Mouse (Mus musculus) thymus, postnatal 14 days (tissue): ENCODE data around the gene Cav3.

Experiments used
- DNase-seq: peaks from one replicate; pipeline ENCODE4 v3.0.0; 2021

The Cav3 gene

DNA sequence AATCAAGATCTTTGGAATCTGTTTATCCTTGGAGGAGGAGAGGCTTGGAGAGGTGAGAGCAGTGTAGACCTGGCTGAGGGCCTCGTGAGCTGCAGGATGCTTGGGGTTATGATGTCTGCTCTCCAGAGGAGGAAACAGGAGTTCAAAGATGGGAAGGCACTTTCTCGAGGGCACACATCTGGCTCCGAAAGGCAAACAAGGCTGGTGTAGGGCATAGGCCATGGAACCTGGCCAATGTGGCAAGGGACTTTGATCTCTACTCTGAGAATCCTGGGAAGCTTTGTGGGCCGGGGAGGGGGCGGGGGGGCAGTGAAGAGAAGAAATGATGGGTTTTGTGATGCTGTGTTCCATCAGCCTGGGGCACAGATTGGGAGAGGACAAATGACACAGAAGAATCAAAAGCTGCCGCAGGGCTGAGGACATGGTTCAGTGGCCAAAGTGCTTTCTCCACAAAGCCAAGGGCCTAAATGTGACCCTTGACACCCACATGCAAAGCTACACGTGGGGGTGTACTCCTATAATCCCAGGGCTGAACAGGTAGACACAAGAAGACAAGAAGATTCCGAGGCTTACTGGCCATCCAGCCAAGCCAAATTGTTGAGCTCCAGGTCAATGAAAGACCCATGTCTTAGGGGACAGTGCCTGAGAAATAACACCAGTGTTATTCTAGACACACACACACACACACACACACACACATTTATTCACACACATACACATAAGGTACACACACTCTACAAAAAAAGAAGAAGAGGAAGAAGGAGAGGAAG, 37.2 kb downstream of the Cav3 start:
- no peak for DNase-seq

DNA sequence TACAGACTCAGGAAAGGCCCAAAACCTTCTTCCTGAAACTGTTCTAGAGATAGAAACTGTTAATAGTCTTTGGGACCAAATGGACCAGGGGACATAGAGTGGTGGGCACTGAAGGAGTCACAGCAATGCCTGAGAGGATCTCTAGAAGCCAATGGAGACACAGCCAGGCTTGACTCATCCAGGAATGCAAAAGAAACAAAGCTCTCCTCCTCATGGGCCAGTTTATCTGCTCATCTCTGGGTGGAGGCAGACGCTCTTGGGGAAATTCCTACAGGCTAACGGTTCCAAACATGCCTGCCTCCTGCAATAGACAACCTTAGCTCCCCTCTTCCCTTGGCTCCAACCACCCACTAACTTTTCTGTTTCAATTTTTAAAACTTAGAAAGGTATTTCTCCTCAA, 38.2 kb downstream of the Cav3 start:
- no peak for DNase-seq

DNA sequence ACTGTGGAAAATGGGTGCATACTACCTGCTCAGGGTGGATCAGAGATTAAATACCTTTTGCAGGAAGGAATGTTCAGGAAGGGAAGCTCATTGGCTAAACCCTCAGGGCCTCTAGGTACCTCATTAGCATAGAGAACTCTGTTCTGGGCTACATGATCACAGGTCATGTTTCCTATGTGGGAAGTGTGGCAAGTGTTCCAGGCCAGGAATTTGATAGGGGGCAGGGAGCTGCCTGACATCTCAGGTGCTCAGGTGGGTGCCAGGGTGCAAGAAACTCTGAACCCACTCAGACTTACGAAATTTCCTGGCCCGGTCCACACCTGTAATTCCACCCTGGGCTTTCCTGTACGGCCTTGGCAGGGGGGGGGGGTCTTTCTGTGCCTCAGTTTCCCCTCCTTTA, 39.4 kb downstream of the Cav3 start:
- DNase-seq: no peak

DNA sequence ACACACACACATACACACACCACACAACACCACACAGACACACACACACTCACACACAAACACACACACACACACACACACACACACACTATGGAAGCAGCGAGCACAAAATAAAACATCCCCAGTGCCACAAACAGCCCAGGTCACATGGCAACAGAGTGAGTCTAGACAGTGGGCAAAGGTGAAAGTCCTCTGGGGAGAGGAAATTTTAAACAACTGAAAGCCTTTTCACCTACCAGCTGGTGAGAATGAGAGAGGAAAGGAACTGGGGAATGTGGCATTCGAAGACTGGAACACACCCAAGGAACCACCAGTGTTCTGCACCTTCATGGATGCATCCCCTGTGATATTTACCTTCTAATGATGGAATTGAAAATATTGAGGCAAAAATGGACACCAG, 40.2 kb downstream of the Cav3 start:
- no peak for DNase-seq

DNA sequence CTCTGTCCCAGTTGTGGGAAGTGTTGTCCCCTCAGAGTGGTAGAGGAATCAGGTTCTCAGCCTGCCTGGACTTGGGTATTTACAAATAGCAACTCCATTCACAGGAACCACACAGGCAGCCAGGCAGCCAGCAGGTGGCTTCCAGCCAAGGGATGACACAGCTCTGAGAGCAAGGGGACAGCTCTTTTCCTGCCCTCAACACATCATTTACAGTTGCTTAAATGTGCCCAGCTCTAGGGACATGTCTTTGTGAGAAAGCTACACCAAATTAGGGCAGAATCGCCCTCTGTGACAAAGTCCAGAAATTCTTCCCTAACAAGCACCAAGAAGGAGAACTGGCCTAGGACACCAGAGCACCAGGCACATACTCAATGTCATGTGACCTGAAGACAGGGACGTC, 41.9 kb downstream of the Cav3 start:
- DNase-seq: no peak

DNA sequence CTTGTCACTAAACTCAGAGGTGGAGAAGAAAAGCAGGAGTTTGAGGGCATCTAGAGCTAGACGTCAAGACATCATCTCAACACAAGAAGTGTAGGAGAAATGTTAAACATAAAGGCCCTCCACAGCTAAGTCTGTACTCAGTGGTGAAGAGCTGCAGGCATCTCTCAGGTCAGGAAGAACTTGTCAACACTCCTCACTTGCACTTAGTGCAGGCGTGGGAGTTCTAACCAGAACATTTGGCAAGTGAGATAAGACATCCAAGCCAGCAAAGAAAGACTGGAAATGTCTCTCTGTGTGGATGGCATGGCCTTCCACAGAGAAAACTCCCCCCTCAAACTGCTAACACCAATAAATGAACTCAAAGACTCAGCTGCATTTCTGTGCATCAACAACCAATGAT, 48.3 kb downstream of the Cav3 start:
- DNase-seq: no peak

DNA sequence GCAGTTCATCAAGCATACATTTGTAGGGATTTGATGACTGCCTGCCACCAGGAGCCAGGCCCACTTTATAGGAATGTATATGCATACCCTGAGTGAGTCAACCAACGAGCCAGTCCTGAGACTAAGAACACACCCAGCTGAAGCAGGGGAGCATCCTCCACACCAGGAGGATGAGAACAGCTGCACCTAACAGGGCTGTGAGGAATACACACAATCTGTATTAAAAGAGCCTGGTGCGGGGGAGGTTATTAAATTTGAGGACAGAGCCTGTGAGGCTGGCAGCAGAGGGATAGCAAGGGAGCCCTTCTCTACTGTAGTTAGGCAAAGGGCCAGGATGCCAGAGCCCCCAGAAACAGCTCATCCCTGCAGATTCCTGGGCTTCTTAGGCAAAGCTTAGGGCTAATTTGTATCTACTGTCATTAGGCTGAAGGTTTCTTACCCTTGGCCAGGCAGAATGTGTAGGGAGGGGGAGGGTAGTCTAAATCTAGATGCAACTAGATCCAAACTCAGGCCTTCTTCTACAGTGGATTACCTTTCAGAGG, 50.4 kb downstream of the Cav3 start:
- no peak for DNase-seq

DNA sequence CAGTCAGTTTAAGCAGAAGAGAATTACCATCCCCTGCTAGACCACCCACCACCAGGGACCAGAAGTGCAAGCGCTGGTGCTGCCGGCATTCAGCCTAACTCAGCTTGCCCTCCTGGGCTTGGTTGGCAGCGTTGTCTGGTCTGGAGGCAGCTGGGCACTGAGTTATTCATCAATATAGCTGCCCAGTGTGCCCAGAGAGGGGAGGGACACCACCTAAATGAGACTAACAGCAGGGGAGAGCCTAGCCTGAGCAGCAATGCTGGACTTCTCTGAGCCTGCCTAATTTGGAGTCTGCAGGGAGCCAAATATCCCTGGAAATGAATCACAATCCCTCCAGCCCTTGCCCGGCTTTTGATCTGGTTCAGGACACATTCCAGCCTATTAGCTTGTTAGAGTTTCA, 51.0 kb downstream of the Cav3 start:
- DNase-seq: no peak

DNA sequence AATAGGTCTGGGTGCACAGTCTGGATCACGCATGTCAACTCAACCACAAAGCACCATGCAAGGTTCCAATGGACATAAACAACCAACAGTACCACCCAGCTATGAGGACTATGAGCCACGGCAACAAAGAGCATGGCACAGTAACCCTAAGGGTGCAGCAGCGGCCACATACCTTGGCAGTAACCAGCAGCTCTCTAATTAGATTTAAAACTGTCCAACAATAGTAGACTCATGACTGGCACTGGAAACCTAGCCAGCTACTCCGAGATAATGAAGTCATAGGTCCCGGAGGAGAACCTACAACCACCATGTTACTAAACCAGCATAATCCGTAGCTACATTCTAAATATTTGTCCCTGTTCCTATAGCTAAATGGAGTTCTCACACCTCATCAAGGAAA, 55.3 kb downstream of the Cav3 start:
- DNase-seq: no peak

DNA sequence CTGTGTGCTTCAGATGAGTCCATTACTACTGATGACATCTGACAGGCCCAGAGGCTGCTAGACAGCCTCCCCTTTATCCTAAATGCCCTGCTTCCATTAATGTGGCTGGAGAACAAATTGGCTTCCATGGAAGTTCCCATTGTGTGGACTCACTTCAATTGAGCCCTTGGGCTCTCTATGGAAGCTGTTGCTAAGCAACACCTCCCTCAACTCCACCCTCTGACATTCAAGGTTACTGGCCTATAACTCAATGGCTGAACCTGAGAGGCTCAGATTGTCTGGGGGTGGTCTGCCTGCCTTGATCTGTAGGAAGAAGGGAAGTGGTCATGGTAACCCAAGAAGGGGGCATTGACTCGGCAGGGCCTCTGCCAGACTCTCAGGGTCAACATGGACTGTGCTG, 57.2 kb downstream of the Cav3 start:
- DNase-seq: no peak

DNA sequence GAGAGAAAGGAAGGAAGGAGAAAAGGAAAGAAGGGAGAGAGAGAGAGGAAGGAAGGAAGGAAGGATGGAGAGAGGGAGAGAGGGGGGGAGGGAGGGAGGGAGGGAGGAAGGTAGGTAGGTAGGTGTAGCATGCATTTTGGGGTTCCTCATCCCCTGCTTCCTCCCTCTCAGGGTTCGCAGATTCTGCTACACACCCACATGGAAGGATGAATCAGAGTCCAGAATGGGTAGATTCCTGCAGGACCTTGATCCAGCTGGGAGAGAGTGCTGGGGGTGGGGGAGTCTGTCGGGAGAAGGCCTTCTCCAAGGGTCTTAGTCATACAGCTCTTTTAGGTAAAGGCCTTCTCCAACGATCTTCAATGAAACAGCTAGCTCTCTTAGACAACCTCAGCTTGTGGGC, 58.3 kb downstream of the Cav3 start:
- DNase-seq: no peak

DNA sequence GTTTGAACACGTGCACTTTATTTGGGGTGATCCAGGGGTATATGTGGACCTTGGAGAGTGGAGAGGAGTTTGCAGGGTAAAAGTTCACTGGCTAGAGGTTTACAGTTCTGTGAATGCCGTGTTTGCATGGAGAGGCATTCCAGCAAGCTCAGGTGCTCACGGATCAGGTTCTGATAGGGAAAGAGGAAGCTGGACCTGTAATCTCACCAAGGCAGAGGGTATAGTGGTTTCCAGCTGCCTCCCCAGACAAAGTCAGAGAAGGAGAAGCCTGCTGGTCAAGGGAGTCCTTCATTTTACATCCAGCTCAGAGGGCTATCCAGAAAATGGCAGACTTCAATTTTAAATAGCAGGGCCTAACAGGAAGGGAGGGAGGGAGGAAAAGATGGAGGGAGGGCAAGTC, 58.7 kb downstream of the Cav3 start:
- no peak for DNase-seq
